Mouse (Mus musculus): Measurements from ENCODE around the gene Prss22.
"Not testable (repeated sequence)": the region's sequence is repeated elsewhere in the genome, so short reads cannot be mapped to it uniquely, and the experiment has no call there.

The Prss22 gene

DNA sequence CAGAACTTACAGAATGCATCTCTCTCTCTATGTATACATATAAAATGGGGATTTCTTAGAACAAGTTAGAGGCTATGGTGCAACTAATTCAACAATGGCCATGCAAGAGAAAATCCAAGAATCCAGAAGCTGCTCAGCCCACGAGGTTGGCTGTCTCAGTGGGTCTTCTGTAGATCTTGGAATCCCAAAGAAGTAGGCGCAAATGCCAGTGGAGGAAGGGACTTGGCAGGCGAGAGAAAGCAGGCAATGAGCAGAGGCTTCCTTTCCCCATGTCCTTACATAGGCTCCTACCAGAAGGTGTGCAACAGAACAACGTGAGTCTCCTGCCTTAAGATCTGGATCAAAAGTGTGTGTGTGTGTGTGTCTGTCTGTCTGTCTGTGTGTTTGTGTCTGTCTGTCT is 50.4 kb downstream of the Prss22 start:
- not testable (repeated sequence) for DNase-seq (ENCODE audit: low read depth, low spot score)
